Mouse (Mus musculus): Measurements from ENCODE around the gene Usp28.
A peak's percentile ranks its signal among the peaks of the same experiment; 100 is the strongest.
"Not testable (repeated sequence)": the region's sequence is repeated elsewhere in the genome, so short reads cannot be mapped to it uniquely, and the experiment has no call there.

Gene Usp28

DNA sequence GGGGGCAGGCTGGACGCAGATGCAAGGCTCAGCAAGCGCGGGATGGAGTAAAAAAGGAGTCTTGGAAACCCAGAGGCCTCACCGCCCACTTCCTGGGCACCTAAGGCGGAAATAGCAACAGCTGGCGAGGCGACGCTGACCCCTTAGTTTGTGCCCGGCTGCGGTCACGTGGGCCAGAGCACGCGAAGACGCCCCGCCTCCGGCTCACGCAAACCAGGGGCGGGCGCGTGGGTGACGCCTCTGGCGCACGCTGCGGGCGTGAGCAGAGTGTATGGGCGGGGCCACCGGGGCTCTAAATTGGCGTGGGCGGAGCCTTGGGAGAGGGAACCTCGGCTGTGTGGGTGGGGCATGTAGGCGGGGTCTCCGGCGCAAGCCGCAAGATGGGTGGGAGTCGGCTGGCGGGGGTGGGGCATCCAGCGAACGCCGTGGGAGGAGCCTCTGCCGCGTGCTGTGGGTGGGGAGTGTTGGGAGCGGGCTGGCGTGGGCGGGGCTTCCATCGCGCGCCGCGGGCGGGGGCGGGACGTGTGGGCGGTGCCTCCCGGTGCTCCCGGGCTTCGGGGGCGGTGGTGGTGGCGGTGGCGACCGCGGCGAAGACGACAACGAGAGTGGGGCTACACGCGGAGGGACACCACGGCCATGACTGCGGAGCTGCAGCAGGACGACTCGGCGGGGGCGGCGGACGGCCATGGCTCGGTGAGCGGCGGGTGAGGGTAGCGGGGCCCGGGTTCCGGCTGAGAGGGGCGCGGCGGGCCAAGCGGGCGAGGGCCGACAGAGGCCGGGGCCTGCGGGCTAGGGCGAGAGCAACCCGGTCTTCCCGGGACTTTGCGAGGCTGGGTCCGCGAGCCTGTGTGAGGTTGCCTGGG lies at the start of gene Usp28:
TSS of gene Usp28 (plus strand) at position 531 of the 863 bp plus-strand sequence.
- DNase-seq (ENCODE audit: low read depth) = peak; percentile 95

DNA sequence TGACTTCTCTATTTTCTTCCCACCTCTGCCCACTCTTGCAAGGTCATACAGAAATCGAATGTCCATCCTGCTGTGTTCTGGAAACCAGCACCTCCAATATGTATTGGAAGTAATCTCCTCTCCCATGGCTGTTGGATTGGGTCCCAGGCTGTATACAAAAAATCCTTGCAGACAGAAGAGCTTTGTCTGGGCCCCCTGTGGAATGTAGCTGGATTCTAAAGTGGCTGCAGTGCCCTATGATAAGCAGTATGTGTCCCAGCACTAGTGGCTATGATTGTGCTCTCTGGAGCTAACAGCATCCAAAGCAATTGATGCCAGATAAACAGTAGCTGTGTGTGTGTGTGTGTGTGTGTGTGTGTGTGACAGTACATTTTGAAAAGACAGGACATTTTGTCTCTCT lies 42.8 kb upstream of the Usp28 start:
- DNase-seq (ENCODE audit: low read depth) = no peak

- DNase-seq (ENCODE audit: low read depth) = no peak
These were observed 37.6 kb upstream of the Usp28 start for GRCm38 (mm10) chr9:48947565-48947964.

DNA sequence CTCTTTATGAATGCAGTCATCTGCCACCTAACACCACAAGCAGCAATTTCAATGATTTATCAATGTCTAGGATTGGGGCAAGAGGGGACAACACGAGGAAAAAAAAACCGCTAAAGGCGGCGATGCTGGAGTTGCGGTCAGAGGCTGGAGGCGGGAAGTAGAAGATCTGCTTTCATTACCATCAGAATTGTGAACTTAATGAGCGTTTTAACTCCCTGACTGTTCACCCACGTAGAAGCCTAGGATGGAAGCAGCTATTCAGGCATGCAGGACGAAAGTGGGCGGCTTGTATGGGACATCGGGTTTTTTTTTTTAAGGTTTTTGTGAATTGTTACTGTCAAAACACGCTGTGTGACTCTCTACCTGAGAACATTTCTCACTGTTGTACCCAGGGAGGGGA lies 23.9 kb upstream of the Usp28 start:
- DNase-seq (ENCODE audit: low read depth) = no peak

GRCm38 (mm10) chr9:48962131-48962530 lies 23.0 kb upstream of the Usp28 start:
- DNase-seq (ENCODE audit: low read depth) = no peak

GRCm38 (mm10) chr9:48964587-48965040 lies 20.6 kb upstream of the Usp28 start, which contains the start of gene Htr3b:
Gene Htr3b, minus strand, starts transcription at chr9:48964990.
- DNase-seq (ENCODE audit: low read depth) = no peak

DNA sequence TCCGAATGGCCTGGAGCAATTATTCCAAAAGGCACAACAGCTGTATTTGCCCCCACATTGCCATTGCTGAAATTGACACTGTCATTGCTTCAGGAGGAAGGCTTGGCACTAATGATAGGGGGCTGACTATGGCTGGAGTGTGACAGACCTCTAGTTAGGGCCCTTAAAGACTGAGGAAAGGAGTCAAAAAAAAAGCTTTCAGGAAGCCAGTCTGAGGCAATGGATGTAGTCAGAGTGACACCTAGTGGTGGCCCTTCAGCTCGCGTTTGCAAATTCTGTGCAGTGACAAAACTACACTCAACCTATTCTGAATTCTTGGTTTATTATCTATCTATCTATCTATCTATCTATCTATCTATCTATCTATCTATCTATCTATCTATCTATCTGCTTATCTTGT lies 12.7 kb upstream of the Usp28 start:
- DNase-seq (ENCODE audit: low read depth) = no peak

DNA sequence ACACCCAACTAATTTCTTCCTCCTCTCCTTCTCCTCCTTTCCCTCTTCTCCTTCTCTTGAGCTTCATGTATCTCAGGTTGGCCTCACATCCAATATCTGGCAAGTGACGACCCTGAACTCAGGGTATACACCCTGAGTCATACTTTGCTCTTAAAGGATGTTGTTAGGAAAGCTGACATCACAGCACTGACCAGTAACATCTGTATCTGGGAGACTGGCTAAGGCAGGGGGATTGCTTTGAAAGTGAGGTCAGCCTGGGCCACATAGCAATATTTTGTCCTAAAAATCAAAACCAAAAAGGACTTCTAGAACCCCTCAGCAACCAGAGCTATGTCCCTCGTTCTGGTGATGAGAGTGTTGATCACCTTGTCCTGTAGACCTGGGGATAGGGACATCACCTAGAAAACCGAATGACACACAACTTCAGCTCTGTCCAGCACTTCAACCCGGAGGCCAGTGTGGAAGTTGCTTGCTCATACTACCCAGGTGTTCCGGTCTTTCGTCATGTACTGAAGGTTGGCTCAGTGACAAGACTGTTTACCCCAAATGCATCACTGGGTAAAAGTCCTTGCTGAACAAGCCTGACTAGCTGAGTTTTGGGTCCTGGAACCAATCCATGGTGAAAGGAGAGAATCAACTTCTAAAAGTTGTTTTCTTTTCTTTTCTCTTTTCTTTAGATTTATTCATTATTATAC lies 8.4 kb upstream of the Usp28 start:
- DNase-seq (ENCODE audit: low read depth) = no peak

DNA sequence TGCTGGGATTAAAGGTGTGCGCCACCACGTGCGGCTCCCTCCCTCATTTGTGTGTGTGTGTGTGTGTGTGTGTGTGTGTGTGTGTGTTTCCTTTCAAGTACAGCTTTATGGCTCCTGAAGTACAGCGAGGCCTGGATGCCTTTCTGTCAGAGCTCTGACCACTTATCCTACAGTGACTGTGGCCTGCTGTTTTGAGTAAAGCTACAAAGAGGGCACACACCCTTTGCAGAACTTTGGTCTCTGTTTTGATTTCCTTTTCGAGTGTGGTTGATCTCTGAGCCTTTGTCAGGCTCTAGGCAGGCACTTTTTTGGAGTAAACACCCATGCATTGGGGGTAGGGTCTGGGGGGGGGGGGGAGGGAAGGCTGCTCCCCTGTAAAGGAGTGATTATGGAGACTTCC lies 4.8 kb upstream of the Usp28 start:
- DNase-seq (ENCODE audit: low read depth) = no peak

GRCm38 (mm10) chr9:48980781-48981180 lies 4.4 kb upstream of the Usp28 start:
- DNase-seq (ENCODE audit: low read depth) = no peak

DNA sequence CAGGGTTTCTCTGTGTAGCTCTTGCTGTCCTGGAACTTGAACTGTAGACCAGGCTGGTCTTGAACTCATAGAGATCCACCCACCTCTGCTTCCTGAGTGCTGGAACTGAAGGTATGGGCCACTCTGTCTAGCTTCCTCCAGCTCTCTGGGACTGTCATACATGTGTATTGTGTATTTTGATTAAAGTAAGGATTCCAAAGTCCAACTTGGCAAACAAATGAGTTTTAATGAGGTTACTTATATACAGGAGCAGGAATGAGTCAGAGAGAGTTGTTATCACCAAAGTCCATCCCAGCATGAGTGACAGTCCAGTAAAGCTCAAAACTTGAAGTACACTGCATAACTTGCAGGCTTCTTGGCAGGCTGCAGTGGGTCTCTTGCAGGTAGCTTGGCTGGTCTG lies 3.3 kb upstream of the Usp28 start:
- DNase-seq (ENCODE audit: low read depth) = no peak

DNA sequence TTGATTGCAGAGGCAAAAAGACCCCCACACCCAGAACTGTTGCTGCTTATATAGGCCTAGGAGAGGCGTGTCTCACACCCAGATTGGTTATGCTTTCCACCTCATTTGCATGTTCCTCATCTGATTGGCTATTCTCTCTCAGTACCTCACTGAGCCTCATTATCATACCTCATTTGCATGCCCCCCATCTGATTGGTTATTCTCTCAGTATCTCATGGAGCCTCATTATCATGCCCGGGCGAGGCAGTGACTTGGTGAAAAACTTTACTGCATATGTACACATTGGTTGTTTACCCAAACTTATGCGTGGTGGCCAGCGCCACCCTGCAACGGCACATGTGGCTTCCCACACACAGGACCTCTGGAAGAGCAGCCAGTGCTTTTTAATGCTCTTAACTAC lies 1.4 kb upstream of the Usp28 start:
- DNase-seq (ENCODE audit: low read depth) = not testable (repeated sequence)

DNA sequence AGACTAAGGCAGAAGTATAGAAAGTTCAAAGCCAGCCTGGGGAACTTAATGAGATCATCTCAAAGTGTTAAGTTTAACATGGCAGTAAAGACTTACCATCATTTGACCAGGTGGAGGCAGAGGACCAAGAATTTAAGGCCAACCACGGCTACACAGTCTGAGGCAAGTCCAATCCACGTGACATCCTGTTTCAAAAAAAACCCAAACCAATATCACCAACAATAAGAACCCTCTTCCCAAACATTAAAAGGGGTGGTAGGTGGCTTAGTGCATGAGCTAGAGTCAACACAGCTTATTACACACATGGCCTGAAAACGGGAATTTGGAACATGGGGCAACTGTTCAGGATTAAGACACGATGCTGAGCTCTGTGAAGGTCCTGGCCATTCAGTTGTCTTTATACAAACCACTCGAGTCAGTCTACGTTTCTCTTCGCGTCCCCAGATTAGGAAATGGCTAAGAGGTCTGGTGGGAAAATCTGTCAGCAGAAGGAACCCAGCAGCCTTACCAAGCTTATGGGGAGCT lies 793 bp upstream of the Usp28 start:
- DNase-seq (ENCODE audit: low read depth) = peak; percentile 17

DNA sequence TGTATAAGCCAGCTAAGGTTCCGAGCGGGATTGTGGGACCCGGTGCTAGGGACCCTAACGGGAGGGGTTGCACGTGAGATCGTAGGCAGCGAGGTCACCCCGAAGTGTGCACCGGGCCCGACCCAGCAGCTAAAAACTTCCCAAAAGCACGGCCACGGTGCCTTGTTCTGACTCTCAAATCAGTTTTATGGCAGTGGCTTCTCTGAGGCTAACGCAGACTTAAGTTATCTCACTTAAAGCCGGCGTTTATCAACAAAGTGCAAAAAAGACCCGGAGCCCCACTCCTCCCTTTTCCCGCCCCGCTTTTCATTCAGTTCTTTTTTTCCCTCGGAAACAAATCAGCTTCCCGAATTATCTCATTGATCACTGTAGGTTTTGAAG lies 523 bp downstream of the Usp28 start:
- no peak for DNase-seq (ENCODE audit: low read depth)

- no peak for DNase-seq (ENCODE audit: low read depth)
These were observed 1.5 kb downstream of the Usp28 start for GRCm38 (mm10) chr9:48986616-48987141.

GRCm38 (mm10) chr9:48987201-48988101 lies 2.3 kb downstream of the Usp28 start:
- no peak for DNase-seq (ENCODE audit: low read depth)

GRCm38 (mm10) chr9:48991671-48992070 lies 6.5 kb downstream of the Usp28 start:
- DNase-seq (ENCODE audit: low read depth) = no peak

DNA sequence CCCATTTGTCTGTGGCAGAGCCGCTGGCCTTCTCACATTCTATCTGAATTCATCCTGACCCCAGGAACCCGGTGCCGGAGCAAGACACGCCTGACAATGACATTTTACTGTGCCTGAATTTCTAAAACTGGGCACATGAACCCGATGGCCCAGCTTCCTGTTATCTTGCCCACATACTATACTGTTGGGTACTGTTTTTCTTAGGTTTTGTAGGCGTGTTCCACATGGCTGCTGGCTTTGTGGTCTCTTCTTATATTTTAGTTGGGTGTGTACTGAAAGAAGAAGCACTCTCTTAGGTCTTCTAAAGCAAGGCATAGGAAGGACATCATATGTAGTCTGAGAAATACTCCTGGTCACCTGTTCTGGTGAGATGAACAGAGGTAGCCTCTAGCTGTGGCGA lies 9.6 kb downstream of the Usp28 start:
- no peak for DNase-seq (ENCODE audit: low read depth)

- DNase-seq (ENCODE audit: low read depth) = no peak
These were observed 10.6 kb downstream of the Usp28 start for GRCm38 (mm10) chr9:48995735-48996134.

- DNase-seq (ENCODE audit: low read depth) = no peak
These were observed 14.1 kb downstream of the Usp28 start for GRCm38 (mm10) chr9:48999256-48999655.

GRCm38 (mm10) chr9:49015824-49016223 lies 30.6 kb downstream of the Usp28 start:
- no peak for DNase-seq (ENCODE audit: low read depth)

DNA sequence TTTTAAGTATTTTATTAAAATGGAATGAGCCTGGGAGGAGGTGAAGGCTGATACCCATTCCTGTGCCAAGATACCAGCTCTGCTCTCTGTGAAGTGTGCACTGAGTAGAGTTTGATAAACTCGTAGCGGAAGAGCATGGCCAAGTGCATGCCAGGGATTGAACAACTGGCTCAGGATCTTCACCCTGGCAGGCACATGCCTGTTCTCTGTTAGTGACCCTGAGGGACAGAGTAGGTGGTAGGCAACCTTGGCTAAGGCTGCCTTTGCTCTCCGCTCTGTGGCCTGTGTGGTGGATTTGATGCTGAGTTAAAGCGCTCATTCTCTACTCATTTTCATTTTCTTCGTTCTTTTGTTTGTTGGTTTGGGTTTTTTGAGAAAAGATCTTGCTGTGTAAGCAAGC lies 36.1 kb downstream of the Usp28 start:
- DNase-seq (ENCODE audit: low read depth) = no peak

Measured in fibroblast of lung, adult 2 months (primary cell).